Mouse (Mus musculus) heart, adult 9 months (tissue): ENCODE data around the gene Mob3c.
A peak's percentile ranks its signal among the peaks of the same experiment; 100 is the strongest.

Source experiments
- DNase-seq, 2 experiments: peaks; one replicate each; pipeline ENCODE4 v3.0.0; 2022; ENCODE audit warnings: low spot score in 2 of 2

The Mob3c gene

DNA sequence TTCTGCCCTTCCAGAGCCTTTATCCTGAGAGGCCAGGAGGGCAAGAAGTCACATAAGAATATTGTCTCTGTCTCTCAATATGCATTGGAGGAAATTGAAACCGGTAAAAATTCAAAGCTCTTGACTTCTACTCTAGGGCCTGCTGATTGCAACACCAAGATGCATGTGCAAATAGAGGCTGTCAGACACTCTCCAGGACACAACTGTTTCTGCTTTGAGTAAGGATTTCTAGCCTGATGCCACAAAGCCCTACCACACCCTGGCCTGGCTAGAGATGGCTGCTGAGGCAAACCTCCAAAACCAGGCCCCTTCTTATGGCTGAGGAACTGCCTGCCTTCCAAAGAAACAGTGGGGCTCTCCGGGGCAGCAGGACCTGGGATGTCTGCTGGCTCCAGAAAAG is 7.7 kb downstream of the Mob3c start:
- no peak for DNase-seq

DNA sequence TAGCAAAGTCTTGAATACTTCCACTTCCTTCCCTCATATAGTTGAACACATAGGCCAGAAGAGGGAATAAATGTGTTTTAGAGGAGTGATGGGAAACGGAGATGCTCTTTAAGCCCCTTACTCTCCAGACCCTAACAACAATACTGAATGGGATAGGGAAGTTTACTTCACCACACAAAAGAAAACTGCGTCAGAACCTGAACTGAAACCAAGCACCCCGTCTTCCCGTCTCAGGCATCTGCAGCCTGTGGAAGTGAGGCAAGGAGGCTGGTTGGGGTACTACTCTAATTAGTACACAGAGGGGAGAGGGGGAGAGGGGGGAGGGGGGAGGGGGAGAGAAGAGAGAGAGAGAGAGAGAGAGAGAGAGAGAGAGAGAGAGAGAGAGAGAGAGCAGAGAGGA is 10.3 kb downstream of the Mob3c start:
- DNase-seq, result no peak

DNA sequence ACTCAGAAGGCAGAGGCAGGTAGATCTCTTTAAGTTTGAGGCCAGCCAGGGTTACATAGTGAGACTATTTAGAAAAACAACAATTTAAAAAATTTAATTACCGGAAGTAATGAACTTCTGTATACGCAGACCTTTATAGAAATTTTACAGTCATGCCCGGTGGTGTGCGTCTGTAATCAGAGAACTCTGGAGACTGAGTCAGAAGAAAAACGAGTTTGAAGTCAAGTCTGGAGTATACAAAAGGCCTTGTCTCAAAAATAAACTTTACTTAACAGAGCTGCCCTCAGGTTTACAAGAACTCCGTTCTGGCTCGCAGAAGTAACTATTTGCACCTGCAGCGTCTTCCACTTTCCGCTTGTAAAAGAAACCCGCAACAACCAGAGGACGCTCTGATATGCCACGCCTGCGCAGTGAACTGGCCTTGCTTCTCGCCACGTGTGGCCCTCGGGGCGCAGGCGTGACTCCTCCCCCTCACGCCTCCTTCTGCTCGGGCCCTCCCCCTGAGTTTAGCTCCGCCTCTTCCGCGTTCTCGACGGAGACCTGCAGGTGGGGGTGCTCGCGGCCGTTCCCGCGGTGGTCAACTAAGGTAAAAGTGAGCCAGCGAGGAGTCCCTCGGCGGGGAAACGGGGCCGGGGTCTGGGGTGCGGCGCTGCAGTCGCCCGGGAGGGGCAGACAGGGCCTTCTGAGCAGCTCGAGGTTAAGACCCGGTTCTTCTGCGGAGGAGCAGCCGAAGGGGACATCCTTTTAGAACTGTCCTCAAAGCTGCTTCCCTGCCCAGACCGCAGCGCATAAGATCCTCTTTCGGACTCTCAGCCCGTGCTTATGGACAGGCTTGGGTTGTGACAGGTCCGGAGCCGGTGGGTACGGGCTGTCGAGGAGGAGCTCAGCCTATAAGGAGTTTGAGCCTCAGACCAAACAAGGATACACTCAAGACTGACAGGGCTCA is 11.1 kb downstream of the Mob3c start, which contains the start of gene Mknk1:
TSS of gene Mknk1 (plus strand) at position 503 of the 946 bp plus-strand sequence.
- peak; percentile 90 to 92 for DNase-seq

DNA sequence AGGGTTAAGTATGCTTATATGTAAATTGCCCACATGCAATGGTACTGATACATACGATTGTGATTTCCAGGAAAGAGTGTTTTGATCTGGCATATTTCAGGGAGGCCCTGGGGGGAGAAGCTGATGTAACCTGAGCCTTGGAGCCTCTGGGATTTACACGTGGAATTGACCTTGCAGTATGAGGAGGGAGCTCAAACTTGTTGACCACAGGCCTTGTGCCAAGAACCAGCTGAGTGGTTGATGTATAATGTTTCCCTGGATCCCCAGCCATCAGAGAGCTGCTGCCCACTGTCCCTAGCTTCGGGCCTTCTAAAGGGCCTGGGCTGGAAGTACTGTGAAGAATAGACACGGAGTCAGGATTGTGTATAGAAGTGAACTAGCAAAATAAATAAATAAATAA is 12.1 kb downstream of the Mob3c start:
- DNase-seq, result no peak

DNA sequence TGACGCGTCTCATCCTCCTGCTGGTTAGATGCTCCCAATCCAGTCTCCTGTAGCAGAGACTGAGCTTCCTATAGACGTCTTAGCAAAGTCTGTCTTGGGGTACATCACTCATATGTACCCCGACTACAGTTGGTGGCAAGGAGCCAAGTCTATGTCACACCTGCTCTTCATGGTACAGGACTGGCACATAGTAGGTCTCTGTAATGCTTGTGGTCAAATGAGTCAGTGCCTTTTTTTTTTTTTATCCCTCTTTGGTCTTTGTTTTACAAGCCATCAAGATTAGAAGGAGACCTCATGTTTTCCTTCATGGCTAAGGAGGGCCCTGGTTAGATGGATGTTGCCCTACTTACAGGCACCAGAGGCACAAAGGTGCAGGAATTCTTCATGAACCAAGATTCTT is 12.9 kb downstream of the Mob3c start:
- no peak for DNase-seq

DNA sequence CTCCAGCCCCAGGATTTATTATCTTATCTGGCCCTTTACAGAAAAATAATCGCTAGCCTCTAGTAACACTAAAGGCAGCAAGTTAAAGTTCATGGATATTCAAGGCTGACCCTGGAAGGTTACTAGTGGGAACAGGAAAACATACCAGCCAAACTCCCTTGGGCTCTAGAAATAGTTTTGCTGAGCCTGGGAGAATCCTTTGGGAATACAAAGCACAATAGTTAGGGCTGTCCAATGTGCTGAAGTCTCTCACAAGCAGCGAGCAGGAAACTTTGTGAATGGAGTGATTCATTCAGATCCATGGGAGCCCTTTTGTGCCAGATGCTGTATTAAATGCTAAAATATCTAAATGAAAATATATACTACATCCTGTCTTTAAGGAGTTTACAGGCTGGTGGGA is 18.8 kb downstream of the Mob3c start:
- peak; percentile 44 to 54 for DNase-seq

DNA sequence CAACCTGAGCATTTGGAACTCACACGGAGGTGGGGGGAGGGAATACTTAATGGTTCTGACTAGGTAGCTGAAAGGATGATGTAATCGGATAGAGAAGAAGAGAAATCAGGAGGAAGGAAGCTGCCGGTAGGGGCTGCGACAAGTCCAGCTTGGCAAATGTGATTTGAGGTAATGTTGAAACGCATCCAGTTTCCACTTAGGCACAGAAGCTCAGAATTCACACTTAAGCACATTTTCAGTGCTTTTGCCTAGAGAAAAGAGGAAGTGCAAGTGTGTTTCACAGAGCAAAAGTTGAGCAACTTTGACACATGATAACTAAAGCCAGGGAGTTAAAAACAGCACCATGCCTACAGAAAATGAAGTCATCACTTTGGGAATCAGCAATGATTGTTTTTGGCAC is 19.5 kb downstream of the Mob3c start:
- DNase-seq, result peak; percentile 53 to 64

DNA sequence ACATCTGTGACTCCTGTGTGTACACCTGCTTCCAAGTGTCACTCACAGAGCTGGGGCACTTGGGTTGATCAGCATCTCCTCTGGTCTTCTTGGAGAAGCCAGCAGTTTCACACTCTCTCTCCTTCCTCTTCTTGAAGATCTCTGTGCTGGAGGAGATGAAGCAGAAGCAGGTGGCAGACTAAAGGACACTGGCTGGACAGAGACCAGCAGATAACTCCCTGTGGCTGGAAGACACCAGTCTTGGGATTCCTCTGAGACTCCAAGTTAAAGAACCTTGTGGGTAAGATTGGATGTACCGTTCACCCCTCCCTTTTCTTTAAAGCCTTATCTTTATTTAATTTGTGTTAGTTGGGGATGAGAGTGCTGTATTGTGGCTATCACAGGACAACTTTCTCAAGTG is 20.2 kb downstream of the Mob3c start:
- no peak for DNase-seq

DNA sequence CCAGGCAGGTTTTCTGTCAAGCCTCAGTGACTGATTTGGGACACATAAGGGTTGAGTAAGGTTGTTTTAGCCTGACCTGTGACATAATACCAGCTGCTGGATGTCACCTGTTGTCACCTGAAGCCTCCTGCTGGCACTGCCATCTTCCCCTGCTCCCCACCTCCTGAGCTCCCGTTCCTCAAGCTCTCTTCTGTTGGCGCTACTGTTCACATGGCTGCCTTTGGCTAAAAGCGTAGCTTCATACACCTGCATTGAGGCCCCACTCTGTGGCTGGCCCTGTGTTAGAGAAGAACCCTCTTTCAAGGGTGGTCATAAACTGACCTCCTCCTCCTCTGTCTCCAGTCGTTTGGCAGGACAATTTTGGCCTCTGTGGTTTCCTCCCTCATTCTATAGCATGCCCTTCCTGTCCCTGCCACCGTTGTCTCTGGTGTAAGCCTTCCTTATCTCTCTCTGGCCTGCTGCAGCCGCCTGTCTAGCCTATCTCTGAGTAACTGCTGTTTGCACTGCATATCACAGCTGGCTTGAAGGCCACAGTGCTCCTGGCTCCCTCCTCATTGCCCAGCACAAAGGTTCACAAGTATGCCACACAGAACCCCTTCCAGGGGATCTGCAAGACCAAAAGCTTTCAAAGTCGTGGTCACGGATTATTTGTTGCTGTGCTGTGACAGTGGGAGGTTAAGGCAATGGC is 21.2 kb downstream of the Mob3c start:
- DNase-seq, result no peak

DNA sequence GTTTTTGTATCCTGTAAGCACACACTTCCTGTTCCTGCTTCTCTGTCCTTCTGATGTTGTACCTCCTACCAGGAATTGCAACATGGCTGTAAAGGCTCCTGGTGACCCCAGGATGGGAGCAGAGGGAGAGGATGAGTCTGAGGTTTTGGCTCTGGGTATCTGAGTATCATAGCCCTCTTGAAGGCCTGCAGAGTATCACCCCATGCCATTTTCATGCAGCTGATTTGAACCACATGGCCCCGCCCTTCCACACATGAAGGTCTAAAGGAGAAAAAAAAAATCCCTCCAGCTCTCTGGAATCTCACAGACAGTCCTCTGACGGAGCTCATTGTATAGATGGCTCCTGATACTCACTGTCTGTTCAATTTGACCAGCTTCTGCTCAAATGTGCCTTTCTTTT is 22.2 kb downstream of the Mob3c start:
- DNase-seq, result no peak

DNA sequence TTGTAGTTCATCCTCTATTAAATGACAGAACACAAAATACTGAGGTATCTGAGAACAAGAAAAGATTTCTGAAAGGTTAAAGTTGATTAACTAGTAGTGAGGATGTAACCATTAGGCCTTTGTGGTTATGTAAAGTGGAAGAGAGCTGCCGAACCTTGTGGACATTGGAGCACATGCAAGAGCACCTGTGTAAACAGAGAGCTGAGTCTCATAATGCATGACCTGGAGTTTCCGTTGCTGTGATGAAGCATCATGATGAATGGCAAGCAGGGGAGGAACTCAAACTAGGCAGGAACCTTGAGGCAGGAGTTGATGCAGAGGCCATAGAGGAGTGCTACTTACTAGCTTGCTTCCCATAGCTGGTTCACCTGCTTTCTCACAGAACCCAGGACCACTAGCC is 22.7 kb downstream of the Mob3c start:
- DNase-seq, result no peak

DNA sequence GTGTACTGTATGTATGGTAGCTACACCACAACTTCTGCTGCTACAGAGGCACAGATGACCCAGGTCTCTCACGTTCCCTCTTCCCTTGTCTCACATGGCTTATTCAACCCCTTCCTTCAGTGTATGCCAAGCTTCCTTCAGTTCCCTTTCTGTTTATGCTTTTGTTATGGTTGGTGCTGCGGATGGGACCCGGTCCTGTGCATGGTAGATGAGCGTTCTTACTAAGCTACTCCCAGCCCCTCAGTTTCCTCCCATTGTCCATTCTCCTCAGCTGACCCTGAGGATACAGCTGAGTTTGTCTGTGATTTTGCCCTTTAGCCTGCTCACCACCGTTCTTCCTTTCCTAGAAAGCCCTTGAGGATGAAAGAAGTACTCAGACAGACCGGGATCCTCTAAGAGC is 23.7 kb downstream of the Mob3c start:
- no peak for DNase-seq

DNA sequence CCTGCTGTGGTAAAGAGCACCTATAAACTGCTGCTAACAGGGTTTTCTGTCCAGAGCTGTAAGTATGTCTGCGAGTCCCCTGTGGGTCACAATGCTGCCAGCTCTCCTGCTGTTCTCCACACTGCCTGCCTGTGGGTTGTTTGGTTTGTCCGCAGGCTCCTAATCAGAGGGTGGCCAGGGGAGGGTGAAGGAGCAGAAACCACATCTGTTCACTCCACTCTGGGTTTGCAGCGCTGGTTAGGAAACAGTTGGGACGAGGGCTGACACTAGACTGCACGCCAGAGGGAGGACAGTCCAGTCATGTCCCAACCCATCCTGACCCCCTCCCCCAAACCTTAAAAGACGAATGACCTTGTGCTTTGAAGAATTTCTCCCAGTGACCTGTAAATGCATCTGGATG is 27.2 kb downstream of the Mob3c start:
- DNase-seq, result no peak

DNA sequence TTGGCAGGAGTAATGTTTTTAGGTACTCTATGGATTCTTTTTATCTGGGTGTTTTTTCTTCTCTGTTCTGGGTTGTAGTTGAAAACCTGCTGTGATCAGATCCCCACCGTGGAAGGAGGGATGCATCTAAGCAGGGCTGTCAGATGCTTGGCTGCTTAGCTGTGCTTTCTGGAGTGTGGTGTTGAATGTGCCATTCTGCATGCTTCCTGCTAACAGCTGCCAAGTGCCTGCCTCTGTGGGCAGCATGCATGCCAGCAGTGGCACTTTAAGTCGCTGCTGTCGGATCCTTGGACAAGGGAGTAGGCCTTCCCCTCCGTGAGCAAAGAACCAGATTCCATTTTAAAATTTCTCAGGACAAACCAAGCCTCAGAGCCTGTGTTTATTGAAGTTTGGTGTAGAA is 27.7 kb downstream of the Mob3c start:
- DNase-seq, result no peak

DNA sequence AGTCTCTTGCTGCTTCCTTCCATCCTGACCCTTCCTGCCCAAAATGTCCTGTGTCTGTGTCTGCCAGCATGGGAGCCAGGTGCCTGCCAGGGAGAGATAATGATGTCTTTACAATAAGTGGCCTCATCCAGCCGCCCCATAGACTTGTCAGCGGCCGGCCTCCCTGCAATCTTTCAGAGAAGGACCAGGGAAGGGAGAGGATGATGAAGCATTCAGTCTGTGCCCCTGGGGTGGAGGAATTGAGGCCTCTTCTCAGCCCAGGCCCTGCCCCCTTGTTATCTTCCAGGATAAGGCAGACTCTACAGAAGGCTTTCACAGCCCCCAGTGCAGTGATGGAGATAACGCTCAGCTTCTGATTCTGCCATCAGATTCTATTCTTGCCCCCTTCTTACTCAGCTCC is 28.4 kb downstream of the Mob3c start:
- no peak for DNase-seq

DNA sequence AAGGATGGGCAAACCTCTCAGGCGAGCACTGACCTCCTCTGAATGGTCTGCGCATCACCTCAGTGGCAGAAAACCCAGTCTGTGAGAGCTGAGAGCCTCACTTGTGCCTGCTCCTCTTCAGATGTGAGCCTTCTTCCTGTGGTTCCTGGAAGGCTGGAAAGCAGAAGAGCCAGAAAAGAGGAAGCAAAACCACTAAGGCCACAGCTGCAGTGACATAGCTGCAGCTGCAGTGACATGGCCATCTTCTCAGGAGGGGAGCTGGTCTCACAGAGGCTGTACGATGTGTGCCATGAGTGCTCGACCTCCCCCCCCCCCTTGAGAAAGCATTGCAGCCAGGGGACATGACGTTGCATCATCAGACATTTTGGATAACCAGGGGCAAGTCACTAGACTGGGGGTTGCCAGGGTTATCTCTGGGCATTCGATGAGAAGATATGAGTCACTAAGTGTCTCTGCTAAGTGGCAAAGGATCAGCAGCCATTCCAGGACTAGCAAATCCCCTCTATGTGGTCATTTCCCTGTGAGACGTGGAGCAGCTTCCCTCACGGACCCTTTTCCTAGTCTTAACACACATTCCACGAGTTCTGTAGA is 29.5 kb downstream of the Mob3c start:
- DNase-seq, result peak in 1 of 2 experiments; percentile 66

DNA sequence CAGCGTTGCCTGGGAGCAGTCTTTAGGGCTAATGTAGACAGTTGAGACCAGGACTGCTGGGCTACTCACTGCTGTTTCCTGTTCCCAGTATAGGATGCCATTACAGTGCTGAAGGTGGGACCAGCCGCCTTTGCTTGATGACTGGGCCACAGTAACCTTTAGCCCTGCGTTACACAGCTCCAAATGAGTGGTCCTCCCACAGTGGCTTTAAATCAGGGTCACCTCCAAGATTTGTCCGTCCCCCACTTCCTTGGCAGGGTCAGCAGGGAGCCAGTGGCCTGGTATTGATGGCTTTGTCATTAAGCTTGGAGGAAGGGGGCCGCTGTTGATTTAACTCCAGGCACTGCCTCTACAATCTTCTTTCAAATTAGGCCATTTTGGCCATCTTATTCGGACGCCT is 35.5 kb downstream of the Mob3c start:
- DNase-seq, result no peak

DNA sequence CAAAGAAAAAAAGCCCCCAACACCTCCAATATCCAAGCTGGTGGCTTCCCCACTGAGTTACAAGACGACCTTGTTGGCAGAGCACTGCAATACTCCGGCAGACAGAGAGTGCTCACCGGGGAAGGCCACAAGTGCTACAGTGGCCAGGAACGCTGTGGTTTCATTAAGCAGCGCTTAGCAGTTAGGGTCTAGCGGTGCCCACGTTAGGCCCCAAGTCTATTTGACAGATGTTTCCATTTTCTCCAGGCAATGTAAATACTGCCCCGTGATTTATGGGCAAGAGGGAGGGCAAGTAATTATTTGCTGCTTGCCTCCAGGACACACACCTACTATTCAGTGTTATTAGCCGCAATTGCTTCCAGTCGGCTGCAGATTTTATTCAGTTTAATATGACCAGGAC is 36.0 kb downstream of the Mob3c start:
- no peak for DNase-seq

DNA sequence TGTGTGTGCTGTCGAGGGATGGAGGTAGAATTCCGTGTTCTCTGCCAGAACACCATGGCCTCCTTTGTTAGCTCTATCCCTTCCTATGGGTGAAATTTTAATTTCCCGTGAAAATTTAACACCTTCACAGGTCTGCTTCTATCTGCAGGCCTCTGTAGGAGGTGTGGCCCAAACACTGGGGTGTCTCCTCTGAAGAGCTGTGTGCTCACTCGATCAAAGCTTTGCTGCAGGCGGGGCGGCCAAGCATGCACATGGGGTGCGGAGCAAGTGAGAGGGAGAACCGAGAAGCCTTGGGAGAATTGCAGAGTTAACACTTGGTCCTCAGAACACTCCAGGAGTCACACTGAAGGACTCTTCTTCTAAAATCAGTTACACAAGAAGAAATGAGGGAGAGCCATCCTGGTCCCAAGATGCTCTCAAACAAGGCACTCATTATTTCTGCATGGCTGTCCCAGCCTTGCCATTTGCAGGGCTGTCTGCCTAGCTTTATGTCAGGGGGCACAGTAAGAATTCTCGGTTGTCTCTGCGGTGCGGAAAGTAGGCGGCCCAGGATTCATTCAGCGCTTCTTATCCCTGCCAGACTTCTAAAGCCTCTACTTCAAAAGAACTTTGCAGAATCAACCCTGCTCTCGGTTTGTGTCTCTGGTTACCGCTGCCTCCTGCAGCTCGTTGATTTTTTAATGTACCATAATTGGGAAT is 41.8 kb downstream of the Mob3c start:
- no peak for DNase-seq

DNA sequence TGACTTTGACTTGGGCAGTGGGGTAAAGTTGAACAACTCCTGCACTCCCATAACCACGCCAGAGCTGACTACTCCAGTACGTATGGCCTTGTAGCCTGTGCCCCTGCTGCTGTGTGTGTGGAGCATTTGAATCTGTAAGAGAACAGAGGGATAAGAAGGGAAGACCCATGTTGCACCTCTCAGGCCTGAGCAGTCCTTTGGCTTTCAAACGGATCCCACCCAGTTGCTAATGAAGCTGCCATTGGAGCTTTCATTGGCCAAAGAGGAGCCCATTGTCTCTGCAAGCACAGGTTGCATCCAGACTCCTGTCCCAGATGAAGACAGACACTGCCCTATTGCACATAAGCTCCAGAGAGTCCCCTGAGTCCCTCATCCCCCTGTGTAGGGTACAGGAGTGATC is 45.3 kb downstream of the Mob3c start:
- DNase-seq, result no peak

DNA sequence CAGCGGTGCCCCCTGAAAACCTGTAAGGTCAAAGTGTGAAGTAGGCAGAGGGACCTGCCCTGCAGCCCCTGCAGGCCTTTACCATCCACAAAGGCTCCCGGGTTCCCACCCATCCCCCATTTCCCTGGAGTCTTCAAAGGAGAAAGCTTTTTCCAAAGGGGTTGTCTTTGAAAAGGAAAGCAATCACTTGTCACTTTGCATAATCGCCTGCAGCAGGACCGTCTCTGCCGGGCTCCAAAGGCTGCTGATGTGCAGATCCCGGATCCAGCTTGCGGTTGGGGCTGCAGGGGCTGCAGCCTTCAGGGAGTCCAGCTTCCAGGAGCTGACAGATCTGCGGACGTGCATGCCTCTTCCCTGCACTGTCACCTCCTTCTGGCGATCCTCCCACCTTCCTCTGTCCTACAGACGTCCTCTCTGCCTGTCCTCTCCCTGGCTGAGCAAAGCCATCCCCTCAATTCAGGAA is 50.4 kb downstream of the Mob3c start:
- no peak for DNase-seq

DNA sequence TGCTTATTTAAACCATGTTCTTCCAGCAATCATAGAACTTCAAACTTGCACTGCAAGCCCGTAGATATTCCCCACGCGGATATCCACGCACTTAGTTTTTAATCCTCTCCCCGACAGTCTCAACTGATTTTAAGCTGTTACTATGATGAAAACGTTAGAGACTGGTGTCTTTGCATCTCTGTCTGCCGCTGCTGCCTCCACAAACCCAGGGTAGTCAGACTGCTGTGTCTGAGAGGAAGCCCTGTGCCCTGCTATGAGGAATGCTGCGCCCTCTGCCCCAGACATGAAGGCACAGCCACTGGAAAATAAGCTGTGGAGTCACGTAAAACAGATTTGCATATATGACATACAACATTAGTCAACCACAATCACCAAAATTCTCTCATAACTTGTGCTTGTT is 50.9 kb downstream of the Mob3c start:
- no peak for DNase-seq
